ENCODE assay signal across 8 mouse cellular contexts in the genomic region with DNA sequence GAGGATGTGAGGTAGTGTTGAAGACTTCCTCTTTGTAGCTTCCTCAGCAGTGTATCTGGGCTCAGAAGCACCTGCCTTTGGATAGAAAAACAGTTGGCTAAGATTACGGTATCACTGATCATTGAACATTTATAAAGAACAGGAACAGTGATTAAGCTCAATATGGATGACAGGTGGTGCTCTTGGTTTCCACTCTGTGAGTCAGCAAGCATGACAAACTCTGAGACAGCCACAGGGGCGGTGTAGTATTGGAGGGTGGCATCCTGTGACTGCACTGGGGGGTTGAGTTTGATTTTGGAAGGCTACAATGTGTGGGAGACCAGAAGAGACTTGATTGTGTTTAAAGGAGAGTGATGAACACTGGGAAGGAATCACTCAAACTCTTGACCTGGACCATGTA.
"Had no signal": no experiment of that assay in that cellular context is flagged by ENCODE, and none has a peak within 500 bp of the region (broad histone marks: within the 10 kb centered on the region; RNA-seq: fewer than 3 reads in every experiment).

No protein-coding gene starts in this region.

- DNase-seq: kidney, adult 8-10 months; kidney, postnatal 10 days; kidney, postnatal 36 days; liver, embryonic 13.5 days; lung, embryonic 14.5 days; right cerebral cortex, postnatal 25 days; thymus, adult 2 months; thymus, postnatal 25 days had no signal
